Mouse (Mus musculus): ENCODE data around the gene Hic1.
"Not testable (repeated sequence)": the region's sequence is repeated elsewhere in the genome, so short reads cannot be mapped to it uniquely, and the experiment has no call there.

Hic1 gene

GRCm38 (mm10) chr11:75192336-75193214 is 23.3 kb upstream of the Hic1 start:
- DNase-seq (ENCODE audit: low spot score), result peak; percentile 72

- DNase-seq (ENCODE audit: low spot score), result no peak
Observed at GRCm38 (mm10) chr11:75191841-75192240, 22.5 kb upstream of the Hic1 start.

- no peak for DNase-seq (ENCODE audit: low spot score)
Observed at GRCm38 (mm10) chr11:75190905-75191441, 21.7 kb upstream of the Hic1 start, which contains the start of gene Dph1. TSS of gene Dph1 (minus strand) at chr11:75191241.

- DNase-seq (ENCODE audit: low spot score), result peak; percentile 86
Observed at GRCm38 (mm10) chr11:75190371-75190724, 21.0 kb upstream of the Hic1 start.

DNA sequence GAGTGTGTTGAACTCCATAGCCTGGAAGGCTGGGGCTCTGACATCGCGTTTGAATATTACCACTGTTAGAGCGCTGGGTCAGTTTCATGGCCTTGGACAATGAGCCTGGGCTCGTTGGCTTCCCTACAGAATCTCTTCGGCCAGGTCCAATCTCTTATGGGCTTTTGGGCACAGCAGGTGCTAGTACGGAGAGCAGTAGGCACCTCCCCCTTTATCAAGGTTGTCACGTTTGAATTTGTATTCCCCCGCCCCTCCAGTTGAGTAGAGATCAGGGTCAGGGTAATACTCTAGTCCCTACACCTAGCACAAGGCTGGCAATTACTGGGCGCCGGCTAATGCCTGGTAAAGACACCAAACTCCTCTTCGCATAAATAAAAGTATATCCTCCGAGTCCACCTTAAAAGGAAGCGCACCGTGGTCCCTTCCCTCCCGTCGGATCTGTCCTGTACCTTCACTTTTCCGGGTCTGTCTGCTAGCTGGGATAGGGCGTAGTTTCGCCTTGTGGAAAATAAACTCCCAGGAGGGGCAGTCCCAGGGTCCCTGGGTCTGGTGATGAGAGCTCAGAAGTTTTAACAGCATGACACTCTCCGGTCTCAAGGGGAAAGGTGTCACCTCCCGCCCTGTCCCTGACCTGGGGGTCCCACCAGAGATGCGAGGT is 20.5 kb upstream of the Hic1 start:
- no peak for DNase-seq (ENCODE audit: low spot score)

DNA sequence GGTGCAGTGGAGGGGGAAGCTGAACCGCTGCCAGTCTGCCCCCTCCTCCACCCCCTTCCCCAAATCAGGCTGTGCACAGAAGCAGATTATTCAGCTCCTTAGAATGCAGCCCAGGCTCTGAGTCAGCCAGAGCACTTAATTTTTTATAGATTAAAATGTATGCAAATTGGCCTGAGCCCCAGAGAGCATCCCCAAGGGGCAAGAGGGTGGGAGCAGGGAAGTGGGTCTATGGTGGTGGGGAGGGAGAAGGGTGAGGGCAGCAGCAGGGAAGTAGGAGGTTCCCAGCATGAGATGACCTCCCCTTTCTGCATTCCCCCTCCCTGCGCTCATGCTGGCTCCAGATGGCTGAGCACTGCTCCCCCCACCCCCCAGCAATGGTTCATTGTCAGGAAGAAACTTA is 15.7 kb upstream of the Hic1 start:
- DNase-seq (ENCODE audit: low spot score), result no peak

DNA sequence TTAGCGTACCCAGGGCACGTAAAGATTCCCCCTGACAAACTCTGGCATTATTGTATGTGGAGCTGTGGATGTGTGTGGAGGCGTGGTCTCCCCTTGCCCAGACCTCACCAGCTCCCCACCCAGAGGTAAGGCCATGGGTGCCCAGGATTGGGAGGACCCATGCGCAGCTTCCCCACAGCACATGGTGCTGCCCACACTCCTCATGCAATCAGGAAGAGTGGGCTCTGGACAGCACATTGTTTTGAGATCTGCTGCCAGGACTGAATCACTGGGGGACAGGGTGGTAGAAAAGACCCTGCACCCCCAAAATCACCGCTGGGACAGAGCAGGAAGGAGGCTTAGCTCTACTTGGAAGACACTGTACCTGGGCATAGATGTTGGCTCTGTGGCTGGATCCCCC is 15.3 kb upstream of the Hic1 start:
- DNase-seq (ENCODE audit: low spot score), result no peak

GRCm38 (mm10) chr11:75183917-75184570 is 14.7 kb upstream of the Hic1 start:
- no peak for DNase-seq (ENCODE audit: low spot score)

- DNase-seq (ENCODE audit: low spot score), result peak; percentile 92
Observed at GRCm38 (mm10) chr11:75178672-75179208, 9.4 kb upstream of the Hic1 start, which contains the start of gene Ovca2. TSS of gene Ovca2 (minus strand) at chr11:75178835.

DNA sequence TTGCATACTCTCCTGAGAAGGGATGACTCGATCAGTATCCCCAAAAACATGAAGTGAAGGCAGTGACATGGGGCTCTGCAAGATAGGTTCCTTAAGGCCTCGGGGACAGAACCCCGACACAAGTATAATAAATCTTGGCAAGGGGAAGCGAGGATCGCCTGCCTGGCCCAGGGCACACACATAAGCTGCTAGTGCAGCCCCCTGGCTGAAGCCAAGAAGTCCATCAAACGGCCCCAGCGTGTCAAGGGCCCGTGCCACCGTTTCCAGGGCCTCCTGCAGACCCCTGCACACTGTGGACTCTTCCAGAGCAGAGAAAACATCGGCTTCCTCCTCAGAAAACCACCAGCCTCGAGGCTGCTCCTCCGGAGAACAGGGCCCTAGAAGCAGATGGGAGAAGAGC is 8.7 kb upstream of the Hic1 start:
- DNase-seq (ENCODE audit: low spot score), result no peak

DNA sequence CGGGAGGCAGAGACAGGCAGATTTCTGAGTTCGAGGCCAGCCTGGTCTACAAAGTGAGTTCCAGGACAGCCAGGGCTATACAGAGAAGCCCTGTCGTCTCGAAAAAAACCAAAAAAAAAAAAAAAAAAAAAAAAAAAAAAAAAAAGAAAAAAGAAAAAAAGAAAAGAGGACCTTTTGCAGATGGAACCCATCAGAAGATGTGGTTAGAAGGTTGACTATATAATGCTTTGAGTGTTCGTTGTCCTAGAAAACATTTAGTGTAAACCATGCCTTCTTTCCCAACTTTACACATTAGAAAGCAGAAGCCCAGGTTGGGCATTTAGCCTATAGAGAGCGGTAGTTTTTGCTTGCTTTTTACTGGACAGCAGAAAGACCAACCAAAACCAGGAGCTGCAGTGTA is 5.3 kb upstream of the Hic1 start:
- DNase-seq (ENCODE audit: low spot score), result not testable (repeated sequence)

DNA sequence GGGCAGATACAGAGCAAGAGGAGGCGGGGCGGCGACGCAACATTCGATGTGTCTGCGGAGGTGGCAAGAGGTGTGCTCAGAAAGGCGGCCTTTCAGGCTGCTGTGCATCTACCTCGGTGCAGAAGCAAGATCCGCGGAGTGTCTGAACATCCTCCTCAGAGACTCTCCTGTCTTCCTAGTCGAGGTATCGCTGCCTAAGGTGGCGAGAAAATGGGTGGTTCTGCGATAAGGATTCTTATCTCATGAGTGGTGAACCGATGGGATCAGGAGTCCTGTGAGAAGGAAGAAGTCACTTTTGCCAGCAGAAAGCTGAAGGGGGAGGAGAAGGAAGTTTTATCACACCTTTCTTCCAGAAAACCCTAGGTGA is 4.5 kb upstream of the Hic1 start:
- DNase-seq (ENCODE audit: low spot score), result no peak

- peak; percentile 89 for DNase-seq (ENCODE audit: low spot score)
Observed at GRCm38 (mm10) chr11:75173095-75173798, 3.9 kb upstream of the Hic1 start.

- no peak for DNase-seq (ENCODE audit: low spot score)
Observed at GRCm38 (mm10) chr11:75172151-75173094, 3.1 kb upstream of the Hic1 start.

DNA sequence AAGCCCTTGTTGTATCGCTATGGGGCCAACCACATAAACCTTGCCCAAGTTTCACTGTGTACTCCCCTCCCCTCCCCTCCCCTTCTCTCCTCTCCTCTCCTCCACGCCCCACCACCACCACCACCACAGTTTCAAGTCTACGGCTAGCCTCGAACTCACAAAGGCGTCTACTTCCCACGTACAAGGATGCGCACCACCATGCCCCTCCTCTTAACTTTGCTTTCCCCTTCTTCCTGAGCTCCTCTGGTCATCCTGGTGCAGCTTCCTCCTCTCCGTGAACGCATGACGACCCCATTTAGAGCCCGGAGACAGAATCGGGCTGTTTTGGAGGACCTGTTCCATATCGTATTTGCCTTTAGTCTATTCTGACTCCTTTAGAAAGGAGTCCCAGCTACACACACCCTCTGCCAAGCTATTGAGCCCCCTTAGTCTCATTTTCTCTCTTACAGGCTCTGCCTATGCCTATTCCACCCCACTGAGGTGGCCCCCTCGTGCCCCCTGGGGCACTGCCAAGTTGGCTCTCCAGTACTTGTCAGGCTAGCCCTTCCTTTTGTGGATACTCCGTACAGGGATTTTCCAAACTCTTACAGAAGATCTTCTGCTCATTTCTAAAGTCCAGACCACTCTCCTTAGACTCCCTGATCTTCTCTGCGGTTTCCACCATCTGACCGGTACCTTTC is 2.0 kb upstream of the Hic1 start:
- DNase-seq (ENCODE audit: low spot score), result no peak

GRCm38 (mm10) chr11:75170136-75170751 is 925 bp upstream of the Hic1 start:
- DNase-seq (ENCODE audit: low spot score), result peak; percentile 78

DNA sequence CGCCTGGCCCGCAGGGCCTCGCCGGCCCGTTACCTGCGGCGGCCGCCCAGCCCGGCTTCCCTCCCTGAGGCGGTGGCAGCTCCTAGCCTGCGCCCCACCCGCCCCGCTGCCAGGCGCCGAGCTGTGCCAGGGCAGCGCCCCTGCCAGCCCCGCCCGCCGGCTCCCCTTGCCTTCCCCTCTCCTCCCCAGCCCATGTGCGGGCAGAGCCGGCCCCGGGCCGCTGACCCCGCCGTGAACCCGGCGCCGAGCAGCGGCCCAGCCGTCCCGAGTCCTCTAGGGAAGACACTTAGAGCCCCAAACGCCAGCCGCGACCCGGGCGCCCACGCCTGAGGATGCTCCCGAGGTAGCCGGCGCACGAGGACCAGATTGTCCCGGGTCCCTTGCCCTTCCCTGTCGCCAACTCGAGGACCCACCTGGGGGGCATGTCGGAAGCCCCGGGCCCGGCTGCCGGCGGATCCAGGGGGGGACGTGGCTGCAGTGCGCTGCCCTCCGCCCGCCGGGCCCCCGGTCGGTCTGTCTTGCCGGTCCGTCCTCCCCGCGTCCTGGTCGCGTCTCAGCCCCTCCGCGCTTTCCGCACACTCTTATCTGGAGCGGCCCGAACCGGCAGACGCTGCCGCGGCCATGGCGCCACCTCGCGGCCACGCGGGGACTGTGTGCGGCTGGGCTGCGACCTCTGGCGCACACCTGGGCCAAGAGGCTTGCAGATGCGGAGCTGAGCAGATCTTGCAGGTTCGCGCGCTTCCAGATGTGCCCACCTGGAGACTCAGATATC is 543 bp downstream of the Hic1 start:
- DNase-seq (ENCODE audit: low spot score), result peak; percentile 75

All from yolk sac, embryonic 10.5 days (tissue).